Mouse (Mus musculus) neural tube, embryonic 12.5 days (tissue): ENCODE data around the gene BC049715. TPM values are rescaled to one million over a fixed set of nuclear protein-coding genes. Genes with fewer than 3 reads are reported as not detected.
"Not testable (repeated sequence)": the region's sequence is repeated elsewhere in the genome, so short reads cannot be mapped to it uniquely, and the experiment has no call there.

ENCODE experiments used
- ATAC-seq: fragments of 200-750 bp; cut with Nextera tagmentation; 2 replicates; pipeline ENCODE4 v1.8.0; 2017; ENCODE audit warnings: low read depth, mild to moderate bottlenecking, moderate TSS enrichment, moderate library complexity; ENCODE audit not compliant: low FRiP score
- H3K27ac ChIP-seq: fragments of 300-500 bp; sonication (generic); 2 replicates; pipeline ENCODE4 v1.5.1; 2016
- H3K27me3 ChIP-seq: fragments of 300-500 bp; sonication (generic); replicated peaks from 2 replicates; pipeline ENCODE4 v1.6.1; 2016; ENCODE audit warnings: mild to moderate bottlenecking
- H3K36me3 ChIP-seq: fragments of 300-500 bp; sonication (generic); 2 replicates; pipeline ENCODE4 v1.6.1; 2016; ENCODE audit warnings: mild to moderate bottlenecking
- H3K4me1 ChIP-seq: fragments of 300-500 bp; sonication (generic); 2 replicates; pipeline ENCODE4 v1.6.1; 2016
- H3K4me2 ChIP-seq: fragments of 300-500 bp; sonication (generic); replicated peaks from 2 replicates; pipeline ENCODE4 v1.6.1; 2016; ENCODE audit warnings: mild to moderate bottlenecking
- H3K4me3 ChIP-seq: fragments of 300-500 bp; sonication (generic); 2 replicates; pipeline ENCODE4 v1.5.1; 2016
- H3K9ac ChIP-seq: fragments of 300-500 bp; sonication (generic); 2 replicates; pipeline ENCODE4 v1.6.1; 2016; ENCODE audit warnings: mild to moderate bottlenecking
- H3K9me3 ChIP-seq: fragments of 300-500 bp; sonication (generic); 2 replicates; pipeline ENCODE4 v1.6.1; 2016; ENCODE audit warnings: mild to moderate bottlenecking
- WGBS: fragments of 180-500 bp; shearing (Covaris S2); methylation state at CpG from one replicate; pipeline ENCODE4 v1.1.7; 2016; 5-methylcytosine and 5-hydroxymethylcytosine counted together
- polyA plus RNA-seq: library from polyadenylated mRNA; unstranded; fragments of >200 nt; fragmentation: Nextera tagmentation; extraction: Ambion mirVana; gene quantifications from 2 replicates; pipeline ENCODE4 v1.2.1, GENCODE M21; 2016

BC049715 gene
- polyA plus RNA-seq, 1 experiment from 2014 or later = 1.1 TPM

DNA sequence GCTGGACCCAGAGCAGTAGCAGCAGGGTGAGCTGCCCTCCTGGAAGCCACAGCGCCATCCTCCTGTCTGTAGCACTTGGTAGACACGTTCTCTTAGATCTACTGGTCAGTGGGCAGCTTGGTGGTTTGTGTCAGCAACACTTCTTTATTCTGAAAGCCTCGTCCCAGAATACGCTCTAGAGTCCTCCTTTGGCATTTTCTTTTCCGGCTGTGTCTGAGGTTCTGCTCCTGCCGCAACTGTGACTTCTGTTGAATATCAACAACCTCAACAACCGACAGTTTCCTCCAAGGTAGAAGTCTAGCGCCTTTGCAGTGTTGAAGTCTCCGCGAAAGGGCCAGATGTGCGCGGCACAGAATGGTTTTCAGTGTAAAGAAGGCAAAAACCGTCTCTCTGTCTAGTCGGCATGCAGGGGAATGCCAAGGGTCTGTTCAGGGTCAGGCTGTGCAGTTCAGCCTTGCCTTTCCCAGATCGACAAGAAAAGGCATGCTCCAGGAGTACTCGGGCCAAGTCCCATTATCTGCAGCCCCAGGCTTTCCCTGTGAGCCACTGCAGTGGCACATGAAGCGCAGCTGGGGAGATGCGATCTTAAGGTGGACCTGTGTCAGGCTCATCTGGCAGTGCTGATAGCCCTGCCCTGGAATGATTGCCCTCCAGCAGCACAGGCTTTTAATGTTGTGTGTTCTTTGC, 29.9 kb downstream of the BC049715 start, which contains the start of gene Art4:
Art4 (minus strand) TSS at position 548 of the 687 bp plus-strand sequence.
- ATAC-seq = no peak
- H3K27ac ChIP-seq = no peak within 1 kb of the TSS

DNA sequence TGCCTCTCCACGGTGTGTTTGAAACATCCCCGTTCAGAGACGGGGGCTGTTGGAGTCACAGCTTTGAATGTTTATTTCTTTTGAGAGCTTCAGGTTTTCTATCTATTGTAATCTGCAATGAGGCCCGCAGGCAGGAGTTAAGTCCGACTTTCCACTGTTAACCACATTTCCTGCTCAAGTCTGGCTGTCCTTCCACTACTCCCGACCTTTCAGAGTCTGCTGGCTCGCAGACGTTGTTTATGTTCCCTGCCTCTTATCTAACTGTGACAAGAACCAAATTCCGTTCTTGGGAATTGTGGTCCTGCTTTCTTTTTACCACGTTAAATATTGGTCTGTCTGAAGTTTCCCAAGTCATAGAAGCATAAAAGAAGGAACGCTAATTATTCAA, 30.4 kb downstream of the BC049715 start:
- H3K9me3 ChIP-seq = no peaks in the 10 kb centered on the region
- 68% methylated on average over 11 of the region's 11 CpGs for WGBS
- H3K4me2 ChIP-seq = no peak overlapping the region
- no peak overlapping the region for H3K4me3 ChIP-seq
- H3K27me3 ChIP-seq = no peaks in the 10 kb centered on the region
- H3K4me1 ChIP-seq = peaks cover 5% of the 10 kb centered on the region; the same call in 1 of the 2 replicates
- ATAC-seq = no peak
- H3K9ac ChIP-seq = no peak overlapping the region
- no peak overlapping the region for H3K27ac ChIP-seq
- H3K36me3 ChIP-seq = no peaks in the 10 kb centered on the region

More for the DNA sequence above, 29.9 kb downstream of the BC049715 start, which contains the start of gene Art4:
- Histone ChIP-seq H3K36me3 (no peaks in the 10 kb centered on the region), H3K9me3 (no peaks in the 10 kb centered on the region), H3K4me2 (no peak within 1 kb of the TSS), H3K9ac (no peak within 1 kb of the TSS), H3K4me1 (peaks cover 9% of the 10 kb centered on the region), H3K4me3 (no peak within 1 kb of the TSS), H3K27me3 (no peaks in the 10 kb centered on the region)
- 73% methylated on average over 18 of the region's 18 CpGs for WGBS

DNA sequence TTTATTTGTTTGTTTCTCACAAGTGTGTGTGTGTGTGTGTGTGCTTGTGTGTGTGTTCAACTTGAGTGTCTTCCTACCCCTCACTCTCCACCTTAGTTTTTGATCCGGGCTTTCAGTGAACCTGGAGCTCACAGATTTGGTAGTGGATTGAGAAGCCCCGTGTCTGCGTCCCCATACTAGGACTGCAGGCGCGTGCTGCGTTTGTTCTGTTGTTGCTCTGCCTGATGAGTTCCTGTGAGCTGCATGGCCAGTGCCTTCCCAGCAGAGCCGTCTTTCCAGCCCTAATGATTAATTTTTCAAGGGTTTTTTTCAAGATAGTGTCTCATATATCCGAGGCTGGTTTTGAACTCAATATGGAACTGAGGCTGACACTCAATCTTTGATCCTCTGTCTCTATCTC, 31.0 kb downstream of the BC049715 start:
- Histone ChIP-seq H3K36me3 (no peaks in the 10 kb centered on the region), H3K9ac (no peak overlapping the region), H3K4me3 (no peak overlapping the region), H3K9me3 (no peaks in the 10 kb centered on the region), H3K27me3 (no peaks in the 10 kb centered on the region), H3K4me1 (peaks cover 5% of the 10 kb centered on the region; the same call in 1 of the 2 replicates), H3K4me2 (no peak overlapping the region), H3K27ac (no peak overlapping the region)
- WGBS = 76% methylated on average over 8 of the region's 8 CpGs
- no peak for ATAC-seq

DNA sequence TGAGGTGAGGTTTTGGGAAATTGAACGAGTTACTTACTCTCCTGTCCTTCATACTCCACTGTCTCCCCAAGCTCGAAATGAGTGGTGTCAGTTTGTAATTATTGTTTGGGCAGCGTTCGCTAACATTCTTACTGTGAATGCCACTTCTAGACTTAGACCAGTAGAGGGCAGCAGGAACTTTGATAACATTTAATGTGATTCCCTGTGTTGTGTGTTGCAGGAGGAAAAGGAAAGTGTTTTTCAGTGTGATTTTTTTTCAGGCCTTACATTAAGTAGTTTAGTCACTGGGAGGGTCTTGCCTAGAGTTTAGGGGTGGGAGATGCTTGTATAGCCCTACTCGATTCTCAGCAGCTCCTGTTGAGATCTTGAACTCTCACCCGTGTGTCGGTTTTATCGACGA, 33.6 kb downstream of the BC049715 start:
- H3K27me3 ChIP-seq = no peaks in the 10 kb centered on the region
- H3K27ac ChIP-seq = no peak overlapping the region
- WGBS = 53% methylated on average over 9 of the region's 9 CpGs
- no peaks in the 10 kb centered on the region for H3K9me3 ChIP-seq
- no peak overlapping the region for H3K4me3 ChIP-seq
- H3K4me2 ChIP-seq = no peak overlapping the region
- H3K9ac ChIP-seq = no peak overlapping the region
- no peaks in the 10 kb centered on the region for H3K36me3 ChIP-seq
- peaks cover 5% of the 10 kb centered on the region; the same call in 1 of the 2 replicates for H3K4me1 ChIP-seq
- no peak for ATAC-seq

DNA sequence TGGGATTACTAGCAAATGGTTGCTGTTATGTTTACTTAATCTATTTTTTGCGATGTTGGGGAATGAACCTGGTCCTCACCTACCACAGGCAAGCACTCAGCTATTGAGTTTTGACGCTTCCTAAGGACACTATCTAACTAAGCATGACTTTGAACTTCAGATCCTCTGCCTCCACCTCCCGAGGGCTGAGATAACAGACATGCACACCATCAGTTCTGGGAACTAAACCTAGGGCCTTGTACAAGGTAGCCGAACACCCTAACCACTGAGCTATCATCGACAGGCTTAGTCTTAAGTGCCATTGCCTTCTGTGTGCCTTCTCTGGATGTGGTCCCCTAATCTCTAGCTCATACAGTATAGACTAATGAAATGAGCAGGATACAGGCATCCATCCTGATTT, 37.9 kb downstream of the BC049715 start:
- ATAC-seq = no peak
- H3K27ac ChIP-seq = no peak overlapping the region
- no peaks in the 10 kb centered on the region for H3K27me3 ChIP-seq
- no peaks in the 10 kb centered on the region for H3K9me3 ChIP-seq
- H3K9ac ChIP-seq = no peak overlapping the region
- H3K4me2 ChIP-seq = no peak overlapping the region
- no peak overlapping the region for H3K4me3 ChIP-seq
- no peaks in the 10 kb centered on the region for H3K36me3 ChIP-seq
- H3K4me1 ChIP-seq = no peaks in the 10 kb centered on the region
- 92% methylated on average over 5 of the region's 5 CpGs for WGBS

DNA sequence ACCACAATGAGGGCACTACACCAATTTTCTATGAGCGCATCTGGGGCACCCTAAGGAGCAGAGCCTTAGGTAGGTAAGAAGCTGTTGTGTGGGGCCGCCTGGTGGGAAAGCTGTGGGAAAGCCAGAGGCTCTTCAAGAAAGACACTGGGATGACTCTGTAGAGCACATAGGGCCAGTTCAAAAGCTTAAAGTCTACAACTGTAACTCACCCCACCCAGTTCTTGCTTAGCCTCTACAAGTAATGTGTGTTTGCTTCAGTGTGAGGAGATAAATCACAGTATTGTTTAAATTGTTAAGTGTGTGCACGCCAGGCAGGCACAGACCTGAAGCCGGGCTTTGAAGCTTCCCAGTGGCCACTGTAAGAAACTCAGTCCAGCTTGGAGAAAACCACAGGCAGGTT, 38.7 kb downstream of the BC049715 start:
- Histone ChIP-seq H3K27ac (no peak overlapping the region), H3K9me3 (no peaks in the 10 kb centered on the region), H3K36me3 (no peaks in the 10 kb centered on the region), H3K4me3 (no peak overlapping the region), H3K4me2 (no peak overlapping the region), H3K27me3 (no peaks in the 10 kb centered on the region), H3K4me1 (no peaks in the 10 kb centered on the region), H3K9ac (no peak overlapping the region)
- WGBS = 65% methylated on average over 4 of the region's 4 CpGs
- ATAC-seq = no peak

DNA sequence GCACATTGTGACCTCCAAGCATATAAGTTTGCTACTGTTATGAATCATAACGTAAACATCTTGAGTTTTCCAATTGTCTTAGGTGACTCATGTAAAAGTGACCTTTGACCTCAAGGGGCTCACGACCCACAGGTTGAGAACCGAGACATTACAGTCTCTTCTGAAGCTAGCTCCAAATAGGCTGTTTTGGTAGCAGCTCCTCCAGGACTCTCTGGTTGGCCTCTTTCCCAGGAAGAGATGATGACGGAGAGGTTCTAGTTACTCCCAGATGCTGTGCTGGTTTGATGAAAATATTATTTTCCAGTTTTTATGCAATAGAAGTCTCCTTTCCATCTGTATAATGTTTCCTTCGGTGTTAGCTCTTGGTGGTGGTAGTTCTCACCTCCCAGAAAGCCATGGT, 41.5 kb downstream of the BC049715 start:
- Histone ChIP-seq H3K4me3 (no peak overlapping the region), H3K27ac (no peak overlapping the region), H3K4me1 (no peaks in the 10 kb centered on the region), H3K4me2 (no peak overlapping the region), H3K9me3 (no peaks in the 10 kb centered on the region), H3K36me3 (no peaks in the 10 kb centered on the region), H3K27me3 (no peaks in the 10 kb centered on the region), H3K9ac (no peak overlapping the region)
- no peak for ATAC-seq
- WGBS = 83% methylated on average over 5 of the region's 5 CpGs

DNA sequence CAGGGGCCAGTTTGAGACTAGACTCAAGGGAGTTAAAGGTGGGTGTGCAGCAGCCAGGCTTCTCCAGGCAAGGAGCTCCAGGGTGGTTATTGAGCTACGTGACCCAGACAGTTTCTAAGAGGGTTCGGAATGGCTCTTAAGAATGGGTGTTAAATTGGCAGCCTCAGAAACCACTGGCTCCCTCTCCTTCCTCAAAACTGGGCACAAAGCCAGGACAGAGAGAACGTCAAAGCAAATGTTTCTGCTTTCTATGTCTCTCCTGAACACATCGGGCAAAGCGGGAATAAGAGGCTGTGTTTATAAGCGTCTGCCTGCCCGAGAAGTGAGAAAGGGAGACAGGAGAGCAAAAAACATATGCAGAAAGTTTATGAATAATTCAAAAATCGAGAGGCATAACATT, 47.2 kb downstream of the BC049715 start:
- Histone ChIP-seq H3K4me2 (no peak overlapping the region), H3K27ac (no peak overlapping the region)
- WGBS = 67% methylated on average over 8 of the region's 8 CpGs

DNA sequence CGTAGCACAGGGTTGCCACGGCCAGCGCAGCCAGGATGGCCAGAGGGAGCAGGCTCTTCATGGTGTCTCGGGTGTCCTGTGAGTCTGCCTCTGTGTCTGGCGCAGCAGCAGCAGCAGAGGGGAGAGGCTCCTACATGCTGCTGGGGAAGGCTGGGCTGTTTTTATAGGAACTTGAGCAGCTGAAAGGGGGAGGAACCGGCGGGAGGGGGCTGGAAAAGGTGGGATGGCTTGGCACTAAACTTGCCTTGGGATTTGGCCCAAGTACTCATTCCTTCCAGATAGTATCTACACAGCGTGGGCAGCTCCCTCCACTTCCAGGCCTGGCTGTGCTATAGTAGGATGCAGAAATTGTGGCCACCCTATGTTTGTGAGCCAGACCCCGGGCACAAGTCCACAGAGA, 48.2 kb downstream of the BC049715 start, which contains the start of gene Mgp:
Mgp (minus strand) TSS at position 154 of the 400 bp plus-strand sequence.
- H3K4me1 ChIP-seq = no peaks in the 10 kb centered on the region
- no peaks in the 10 kb centered on the region for H3K9me3 ChIP-seq
- H3K4me3 ChIP-seq = no peak within 1 kb of the TSS
- WGBS = 53% methylated on average over 9 of the region's 9 CpGs
- 0 out of 2 replicates have a peak within 1 kb of the TSS, but pooled peaks have one; percentile 12 for H3K4me2 ChIP-seq
- H3K36me3 ChIP-seq = no peaks in the 10 kb centered on the region
- no peak for ATAC-seq
- H3K9ac ChIP-seq = no peak within 1 kb of the TSS
- no peak within 1 kb of the TSS for H3K27ac ChIP-seq
- H3K27me3 ChIP-seq = no peaks in the 10 kb centered on the region

More for the DNA sequence above, 47.2 kb downstream of the BC049715 start:
- no peak overlapping the region for H3K4me3 ChIP-seq
- H3K36me3 ChIP-seq = no peaks in the 10 kb centered on the region
- H3K9ac ChIP-seq = no peak overlapping the region
- ATAC-seq = no peak
- no peaks in the 10 kb centered on the region for H3K27me3 ChIP-seq
- H3K9me3 ChIP-seq = no peaks in the 10 kb centered on the region
- H3K4me1 ChIP-seq = no peaks in the 10 kb centered on the region

DNA sequence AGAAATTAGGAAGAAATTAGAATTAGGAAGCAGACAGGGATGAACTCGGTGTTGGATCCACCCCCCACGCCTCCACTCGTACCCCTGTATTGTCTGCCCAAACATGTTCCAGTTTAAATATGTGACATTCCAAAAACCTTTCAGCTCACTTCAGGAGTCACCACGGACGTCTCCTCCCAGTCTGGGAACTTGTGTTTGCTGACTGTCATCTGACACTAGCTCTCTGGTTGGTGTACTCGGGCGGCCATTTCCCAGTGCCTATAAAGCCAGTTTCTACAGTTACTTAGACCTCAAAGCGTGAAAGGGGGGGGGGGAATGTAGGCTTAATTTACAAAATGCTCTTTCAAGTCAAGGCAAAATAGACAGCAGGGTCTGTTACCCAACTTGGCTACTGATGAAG, 54.3 kb downstream of the BC049715 start:
- no peak for ATAC-seq
- Histone ChIP-seq H3K9me3 (no peaks in the 10 kb centered on the region), H3K9ac (no peak overlapping the region), H3K4me1 (no peaks in the 10 kb centered on the region), H3K4me2 (no peak overlapping the region), H3K27me3 (no peaks in the 10 kb centered on the region), H3K36me3 (no peaks in the 10 kb centered on the region), H3K27ac (no peak overlapping the region), H3K4me3 (no peak overlapping the region)
- 73% methylated on average over 8 of the region's 8 CpGs for WGBS

DNA sequence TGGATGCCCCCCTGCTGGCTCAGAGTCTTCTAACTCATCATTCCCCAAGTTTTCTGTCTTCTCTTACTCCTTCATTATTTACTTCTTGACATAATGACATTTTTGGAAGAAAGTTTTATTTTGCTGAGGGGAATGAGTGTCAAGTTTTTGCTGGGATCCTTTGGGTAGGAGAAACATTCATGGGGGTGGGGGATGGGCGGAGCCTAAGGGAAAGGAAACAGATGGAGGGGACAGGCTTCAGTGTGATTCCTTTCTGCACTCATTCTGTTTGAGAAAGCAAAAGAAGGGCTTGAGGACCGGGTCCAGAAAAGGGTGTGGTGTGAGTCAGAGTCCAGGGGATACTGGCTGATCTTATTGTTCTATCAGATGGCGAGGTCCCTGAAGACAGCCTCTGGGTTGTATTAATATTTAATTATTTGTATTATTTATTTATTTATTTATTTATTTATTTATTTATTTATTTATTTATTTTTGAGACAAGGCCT, 56.0 kb downstream of the BC049715 start:
- no peak overlapping the region for H3K27ac ChIP-seq
- no peaks in the 10 kb centered on the region for H3K4me1 ChIP-seq
- 89% methylated on average over 3 of the region's 3 CpGs for WGBS
- no peaks in the 10 kb centered on the region for H3K27me3 ChIP-seq
- no peak for ATAC-seq
- no peaks in the 10 kb centered on the region for H3K36me3 ChIP-seq
- H3K9me3 ChIP-seq = no peaks in the 10 kb centered on the region
- H3K9ac ChIP-seq = no peak overlapping the region
- H3K4me3 ChIP-seq = no peak overlapping the region
- no peak overlapping the region for H3K4me2 ChIP-seq

DNA sequence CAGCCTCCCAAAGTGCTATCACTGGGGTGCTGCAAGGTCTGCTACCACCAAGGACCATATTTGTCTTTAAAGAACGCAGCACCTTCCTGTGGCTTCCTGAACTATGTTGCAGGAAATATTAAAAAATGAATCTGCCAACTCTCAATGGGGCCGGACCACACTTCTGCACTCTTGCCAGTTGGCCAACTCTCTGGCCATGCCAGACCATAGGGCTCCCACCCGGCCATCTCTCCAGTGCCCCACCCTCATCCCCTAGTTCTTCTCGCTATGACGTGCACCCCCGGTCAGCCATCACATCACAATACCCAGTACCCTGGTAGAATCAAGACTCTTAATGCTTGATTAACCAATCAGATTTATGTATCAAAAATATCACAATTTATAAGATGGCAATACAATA, 56.5 kb downstream of the BC049715 start:
- WGBS = 93% methylated on average over 6 of the region's 6 CpGs
- Histone ChIP-seq H3K4me1 (no peaks in the 10 kb centered on the region), H3K27me3 (no peaks in the 10 kb centered on the region), H3K9me3 (no peaks in the 10 kb centered on the region), H3K36me3 (no peaks in the 10 kb centered on the region), H3K27ac (no peak overlapping the region), H3K4me3 (no peak overlapping the region), H3K9ac (no peak overlapping the region), H3K4me2 (no peak overlapping the region)
- no peak for ATAC-seq

DNA sequence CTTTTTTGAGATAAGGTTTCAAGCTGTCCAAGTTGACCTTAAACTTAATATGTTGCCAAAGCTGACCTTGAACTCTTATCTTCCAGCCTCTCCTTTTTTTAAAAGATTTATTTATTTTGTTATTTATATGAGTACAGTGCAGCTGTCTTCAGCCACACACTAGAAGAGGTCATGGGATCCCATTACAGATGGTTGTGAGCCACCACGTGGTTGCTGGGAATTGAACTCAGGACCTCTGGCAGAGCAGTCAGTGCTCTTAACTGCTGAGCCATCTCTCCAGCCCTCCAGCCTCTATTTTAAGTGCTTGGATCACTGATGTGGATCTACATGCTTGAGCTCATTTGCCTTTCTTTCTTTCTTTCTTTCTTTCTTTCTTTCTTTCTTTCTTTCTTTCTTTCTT, 57.3 kb downstream of the BC049715 start:
- not testable (repeated sequence) for ATAC-seq, H3K9me3 ChIP-seq, H3K27me3 ChIP-seq, H3K4me1 ChIP-seq, H3K4me3 ChIP-seq, H3K27ac ChIP-seq, H3K4me2 ChIP-seq, H3K9ac ChIP-seq, H3K36me3 ChIP-seq
- WGBS = 65% methylated on average over 1 of the region's 1 CpGs
